Mouse (Mus musculus) limb, embryonic 11.5 days (tissue): ENCODE results near the gene Rassf6. TPM values are rescaled to one million over a fixed set of nuclear protein-coding genes. Genes with fewer than 3 reads are reported as not detected.
A peak's percentile ranks its signal among the peaks of the same experiment; 100 is the strongest.
"Not testable (repeated sequence)": the region's sequence is repeated elsewhere in the genome, so short reads cannot be mapped to it uniquely, and the experiment has no call there.

Experiments used
- ATAC-seq: fragments of 200-750 bp; cut with Nextera tagmentation; 2 replicates; pipeline ENCODE4 v1.8.0; 2017; ENCODE audit warnings: low read depth; ENCODE audit not compliant: insufficient number of reproducible peaks, low FRiP score, low TSS enrichment
- DNase-seq: peaks from one replicate; pipeline ENCODE4 v3.0.0-alpha.2; 2015; ENCODE audit warnings: low spot score
- H3K27ac ChIP-seq: fragments of 300-500 bp; sonication (generic); replicated peaks from 2 replicates; pipeline ENCODE4 v1.5.1; 2014; ENCODE audit warnings: low read depth, mild to moderate bottlenecking, low read length
- H3K27me3 ChIP-seq: fragments of 300-500 bp; sonication (generic); 2 replicates; pipeline ENCODE4 v1.6.1; 2014; ENCODE audit warnings: mild to moderate bottlenecking, low read length, mixed read lengths; ENCODE audit not compliant: control insufficient read depth, insufficient read depth
- H3K36me3 ChIP-seq: fragments of 300-500 bp; sonication (generic); 2 replicates; pipeline ENCODE4 v1.6.1; 2014; ENCODE audit warnings: mild to moderate bottlenecking, low read length, moderate library complexity, mixed read lengths; ENCODE audit not compliant: control insufficient read depth, insufficient read depth
- H3K4me1 ChIP-seq: fragments of 300-500 bp; sonication (generic); 2 replicates; pipeline ENCODE4 v1.6.1; 2014; ENCODE audit warnings: low read length, mixed read lengths; ENCODE audit not compliant: control insufficient read depth, insufficient read depth
- H3K4me2 ChIP-seq: fragments of 300-500 bp; sonication (generic); 2 replicates; pipeline ENCODE4 v1.6.1; 2014; ENCODE audit warnings: low read depth, mild to moderate bottlenecking, moderate library complexity; ENCODE audit not compliant: severe bottlenecking
- H3K4me3 ChIP-seq: fragments of 300-500 bp; sonication (generic); 2 replicates; pipeline ENCODE4 v1.5.1; 2014; ENCODE audit warnings: low read depth, low read length
- H3K9ac ChIP-seq: fragments of 300-500 bp; sonication (generic); 2 replicates; pipeline ENCODE4 v1.6.1; 2014; ENCODE audit warnings: mild to moderate bottlenecking, low read length
- H3K9me3 ChIP-seq: fragments of 300-500 bp; sonication (generic); 2 replicates; pipeline ENCODE4 v1.6.1; 2016; ENCODE audit warnings: low read length; ENCODE audit not compliant: control insufficient read depth
- WGBS: fragments of 180-500 bp; shearing (Covaris S2); extraction: QIAGEN DNeasy Blood & Tissue Kit; methylation state at CpG from one replicate; pipeline ENCODE4 v1.1.7; 2014; 5-methylcytosine and 5-hydroxymethylcytosine counted together
- polyA plus RNA-seq: library from polyadenylated mRNA; unstranded; fragments of >200 nt; fragmentation: Nextera tagmentation; extraction: Ambion mirVana; gene quantifications from 2 replicates; pipeline ENCODE4 v1.2.1, GENCODE M21; 2014

Rassf6 gene
- polyA plus RNA-seq, 1 experiment from 2014 or later, result 0.73 TPM

DNA sequence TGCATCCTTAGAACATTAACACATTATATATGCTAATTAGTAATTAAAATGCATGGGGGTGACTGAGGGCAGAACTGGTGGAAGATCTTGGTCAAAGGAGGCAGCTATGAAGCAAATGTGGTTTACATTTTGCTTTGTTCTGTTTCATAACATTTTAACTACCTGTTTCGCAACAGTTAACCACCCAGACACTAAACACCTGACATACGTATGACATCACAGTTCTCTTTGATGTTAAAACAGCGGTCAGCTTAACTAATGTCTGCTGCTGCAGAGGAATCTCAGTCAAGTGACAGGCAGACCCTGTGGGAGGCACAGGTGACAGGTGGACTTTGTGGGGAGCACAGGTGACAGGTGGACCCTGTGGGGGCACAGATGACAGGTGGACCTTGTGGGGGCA is 22.6 kb downstream of the Rassf6 start:
- Histone ChIP-seq H3K36me3 (no peaks in the 10 kb centered on the region), H3K27ac (no peak overlapping the region), H3K4me1 (no peaks in the 10 kb centered on the region), H3K9me3 (no peaks in the 10 kb centered on the region), H3K27me3 (no peaks in the 10 kb centered on the region), H3K4me2 (no peak overlapping the region), H3K9ac (no peak overlapping the region), H3K4me3 (no peak overlapping the region)
- ATAC-seq, result no peak; the same call in 1 of the 2 replicates
- no peak for DNase-seq
- WGBS, result 82% methylated on average over 3 of the region's 3 CpGs

DNA sequence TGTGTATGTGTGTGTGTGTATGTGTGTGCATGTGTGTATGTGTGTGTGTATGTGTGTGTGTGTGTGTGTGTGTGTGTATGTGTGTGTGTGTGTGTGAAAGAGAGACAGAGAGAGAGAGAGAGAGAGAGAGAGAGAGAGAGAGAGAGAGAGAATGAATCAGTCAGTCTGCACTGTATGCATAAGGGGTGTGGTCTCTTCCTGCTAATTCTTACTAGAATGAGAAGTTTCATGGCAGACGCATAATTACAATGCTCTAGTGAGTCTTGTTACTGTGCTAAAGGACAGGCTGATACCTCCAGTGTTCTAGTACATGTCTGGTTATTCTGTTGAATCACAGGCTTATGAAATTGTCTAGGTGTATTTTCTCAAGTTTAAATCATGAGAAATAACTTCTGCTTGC is 27.7 kb downstream of the Rassf6 start:
- H3K4me2 ChIP-seq, H3K4me3 ChIP-seq, ATAC-seq, H3K36me3 ChIP-seq, DNase-seq, H3K9ac ChIP-seq, H3K27ac ChIP-seq, H3K4me1 ChIP-seq, H3K27me3 ChIP-seq, H3K9me3 ChIP-seq: not testable (repeated sequence)
- WGBS, result 84% methylated on average over 1 of the region's 1 CpGs

DNA sequence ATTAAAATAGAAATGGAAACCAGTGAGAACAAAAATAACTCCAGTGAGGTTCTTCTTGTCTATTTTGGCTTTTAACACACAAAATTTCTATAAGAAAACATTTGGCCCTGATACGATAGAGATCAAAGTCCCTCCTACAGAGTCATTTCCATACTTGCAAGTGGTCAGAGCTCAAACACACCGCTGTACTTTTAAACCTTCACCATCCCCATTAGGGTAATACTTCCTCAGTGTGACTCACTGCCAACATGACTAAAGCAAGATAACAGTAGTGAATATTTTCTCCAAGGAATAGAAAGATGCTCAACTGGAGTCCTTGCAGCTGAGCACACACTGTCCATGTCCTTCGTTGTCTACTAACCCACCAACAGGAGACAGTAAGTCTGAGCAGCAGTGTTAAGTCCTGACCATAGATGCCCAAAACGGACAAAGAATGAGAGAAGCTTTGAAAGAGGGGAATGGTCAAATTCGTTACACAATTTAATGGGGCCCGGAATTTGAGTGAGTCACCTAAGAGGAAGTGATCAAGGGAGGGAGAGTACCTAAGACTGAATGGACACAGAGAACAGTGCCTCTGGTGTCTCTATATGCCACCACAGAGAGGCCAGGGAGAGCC is 28.4 kb downstream of the Rassf6 start:
- ATAC-seq, result no peak
- no peak overlapping the region for H3K27ac ChIP-seq
- no peak overlapping the region for H3K4me2 ChIP-seq
- H3K9me3 ChIP-seq, result no peaks in the 10 kb centered on the region
- H3K36me3 ChIP-seq, result no peaks in the 10 kb centered on the region
- H3K27me3 ChIP-seq, result no peaks in the 10 kb centered on the region
- DNase-seq, result no peak
- H3K4me1 ChIP-seq, result 0 out of 2 replicates have a peak, but pooled peaks cover 5% of the 10 kb centered on the region
- no peak overlapping the region for H3K9ac ChIP-seq
- H3K4me3 ChIP-seq, result no peak overlapping the region
- WGBS, result 84% methylated on average over 6 of the region's 6 CpGs

DNA sequence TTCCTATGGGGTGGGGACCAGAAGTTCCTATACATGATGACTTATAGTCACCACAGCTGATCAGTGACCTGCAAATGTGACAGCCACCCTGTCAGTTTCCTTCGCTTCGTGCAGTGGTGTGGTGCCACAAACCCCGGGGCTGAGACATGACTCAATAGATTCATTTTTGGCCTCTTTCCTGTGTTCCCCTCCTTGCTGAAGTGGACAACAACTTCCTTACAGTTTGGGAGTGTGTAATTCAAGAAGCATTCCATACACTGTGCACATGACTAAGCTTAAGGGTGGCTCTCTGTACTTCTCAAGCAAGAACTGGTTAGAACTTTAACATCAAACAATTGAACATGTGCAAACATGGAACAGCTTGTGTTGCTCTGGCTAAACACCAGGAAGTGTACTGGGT is 29.1 kb downstream of the Rassf6 start:
- Histone ChIP-seq H3K4me1 (0 out of 2 replicates have a peak, but pooled peaks cover 5% of the 10 kb centered on the region), H3K36me3 (no peaks in the 10 kb centered on the region), H3K27ac (no peak overlapping the region), H3K9ac (no peak overlapping the region), H3K9me3 (no peaks in the 10 kb centered on the region), H3K4me2 (no peak overlapping the region), H3K27me3 (no peaks in the 10 kb centered on the region), H3K4me3 (no peak overlapping the region)
- DNase-seq (no peak), ATAC-seq (no peak)
- 92% methylated on average over 3 of the region's 3 CpGs for WGBS

DNA sequence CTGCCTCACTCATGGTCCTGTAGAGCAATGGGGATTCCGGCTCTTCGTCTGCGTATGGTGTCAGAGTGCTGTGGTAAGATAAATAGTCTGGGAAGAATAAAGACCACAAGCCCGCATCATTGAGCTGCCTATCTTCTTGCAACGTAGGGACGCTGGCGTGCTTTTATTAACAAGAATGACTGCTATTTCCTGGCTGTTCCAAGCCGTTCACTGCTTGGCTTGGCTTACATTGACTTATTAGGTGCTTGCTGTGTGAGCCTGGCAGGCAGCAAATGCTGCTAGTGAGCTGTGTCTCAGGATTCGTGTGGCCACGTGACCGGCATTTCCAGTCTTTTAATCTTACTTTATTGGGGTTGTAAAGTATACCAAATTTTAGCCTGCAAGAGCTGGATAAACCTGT is 31.6 kb downstream of the Rassf6 start:
- peak; percentile 37 for DNase-seq
- H3K4me1 ChIP-seq, result 0 out of 2 replicates have a peak, but pooled peaks cover 5% of the 10 kb centered on the region
- no peaks in the 10 kb centered on the region for H3K27me3 ChIP-seq
- H3K36me3 ChIP-seq, result no peaks in the 10 kb centered on the region
- H3K9me3 ChIP-seq, result no peaks in the 10 kb centered on the region
- WGBS, result 47% methylated on average over 11 of the region's 11 CpGs
- H3K4me3 ChIP-seq, result no peak overlapping the region
- H3K27ac ChIP-seq, result no peak overlapping the region
- no peak for ATAC-seq
- no peak overlapping the region for H3K4me2 ChIP-seq
- H3K9ac ChIP-seq, result no peak overlapping the region

DNA sequence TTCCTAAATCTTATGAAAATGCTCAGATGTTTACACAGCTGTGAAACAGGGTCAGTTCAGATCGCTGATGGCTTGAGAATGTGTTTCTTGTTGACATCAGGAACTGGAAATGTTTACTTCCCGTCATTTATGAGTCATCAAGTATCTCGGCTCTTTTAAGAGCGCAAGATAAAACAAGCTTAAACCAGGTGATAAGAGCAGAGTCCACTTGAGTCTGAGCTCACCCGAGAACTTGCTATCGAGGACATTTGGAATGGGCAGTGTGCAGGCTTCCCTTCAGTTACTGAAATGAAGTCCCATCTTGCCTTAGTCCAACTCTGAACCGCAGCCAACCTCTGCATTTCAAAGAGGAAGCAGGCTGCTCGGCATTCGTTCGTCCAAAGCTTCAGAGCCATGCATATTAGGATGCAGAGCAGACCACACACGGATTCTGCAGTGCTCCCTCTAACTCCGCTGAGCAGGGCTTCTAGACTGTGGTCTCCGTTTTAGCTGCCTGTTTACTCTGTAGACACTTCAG is 37.0 kb downstream of the Rassf6 start:
- WGBS, result 61% methylated on average over 13 of the region's 13 CpGs
- Histone ChIP-seq H3K36me3 (no peaks in the 10 kb centered on the region), H3K9ac (no peak overlapping the region), H3K27ac (no peak overlapping the region), H3K4me1 (no peaks in the 10 kb centered on the region), H3K4me2 (no peak overlapping the region), H3K27me3 (no peaks in the 10 kb centered on the region), H3K9me3 (no peaks in the 10 kb centered on the region), H3K4me3 (no peak overlapping the region)
- DNase-seq (no peak), ATAC-seq (no peak)

DNA sequence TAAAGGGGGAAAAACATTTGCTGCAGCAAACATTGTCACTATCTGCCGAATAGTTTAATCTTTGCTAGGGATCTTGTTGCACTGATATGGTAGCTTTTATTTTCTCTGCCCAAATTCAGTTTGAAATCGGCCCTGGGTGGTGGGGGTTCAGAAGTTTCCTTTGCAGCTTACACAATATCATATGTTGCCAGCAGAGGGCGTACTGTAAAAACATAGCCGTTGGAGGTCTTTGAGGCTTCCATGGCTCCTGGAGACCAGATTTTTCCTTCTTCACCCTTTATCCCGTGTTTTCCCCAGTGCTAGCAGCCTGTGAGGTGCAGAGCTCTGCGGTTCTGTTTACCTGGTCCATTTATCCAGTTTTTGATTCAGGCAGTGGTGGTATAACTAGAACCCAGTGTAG is 39.0 kb downstream of the Rassf6 start:
- Histone ChIP-seq H3K4me3 (no peak overlapping the region), H3K4me2 (no peak overlapping the region), H3K27ac (no peak overlapping the region), H3K27me3 (no peaks in the 10 kb centered on the region), H3K4me1 (no peaks in the 10 kb centered on the region), H3K36me3 (no peaks in the 10 kb centered on the region), H3K9ac (no peak overlapping the region), H3K9me3 (no peaks in the 10 kb centered on the region)
- no peak for ATAC-seq
- WGBS, result 27% methylated on average over 6 of the region's 6 CpGs
- peak; percentile 68 for DNase-seq

DNA sequence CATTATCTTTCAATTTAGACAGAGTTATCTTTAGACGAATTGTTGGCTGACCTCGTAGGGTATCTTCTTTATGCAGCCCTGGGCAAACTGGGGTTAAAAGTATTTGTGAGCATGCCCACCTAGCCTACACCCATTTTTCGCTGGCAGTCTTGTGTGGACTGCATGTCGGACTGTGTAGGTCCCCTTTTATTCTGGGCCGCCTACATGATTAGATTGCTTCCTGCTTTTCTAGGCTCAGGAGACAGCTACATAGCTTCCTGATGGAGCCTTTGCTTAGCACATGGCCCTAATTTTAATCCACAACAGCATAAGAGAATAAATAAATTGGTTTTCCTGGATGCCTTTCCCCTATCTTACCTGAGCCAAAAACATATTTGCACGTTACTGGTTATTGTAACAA is 44.3 kb downstream of the Rassf6 start:
- no peak for ATAC-seq
- Histone ChIP-seq H3K27ac (no peak overlapping the region), H3K4me3 (no peak overlapping the region), H3K9ac (no peak overlapping the region), H3K4me2 (no peak overlapping the region), H3K36me3 (no peaks in the 10 kb centered on the region), H3K4me1 (no peaks in the 10 kb centered on the region), H3K9me3 (no peaks in the 10 kb centered on the region), H3K27me3 (no peaks in the 10 kb centered on the region)
- no peak for DNase-seq
- 84% methylated on average over 6 of the region's 6 CpGs for WGBS

DNA sequence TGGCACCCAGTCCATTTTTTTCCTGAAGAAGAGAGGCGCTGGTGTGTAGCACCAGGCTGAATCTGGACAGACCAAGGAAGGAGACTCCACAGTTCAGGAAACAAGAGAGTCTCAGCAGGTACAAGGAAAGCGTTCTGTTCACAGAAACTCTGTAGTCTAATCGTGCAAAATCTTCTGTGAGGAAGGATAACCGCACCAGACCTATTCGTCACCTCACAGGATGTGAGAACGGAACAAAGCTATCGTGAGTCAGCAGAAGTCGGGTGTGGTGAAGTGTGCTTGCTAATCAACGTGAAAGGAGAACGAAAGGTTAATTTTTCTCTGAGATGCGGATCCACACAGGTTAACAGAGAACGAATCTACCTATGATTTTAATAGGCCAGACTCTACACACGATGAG is 45.5 kb downstream of the Rassf6 start:
- Histone ChIP-seq H3K4me3 (no peak overlapping the region), H3K9me3 (no peaks in the 10 kb centered on the region), H3K36me3 (no peaks in the 10 kb centered on the region), H3K27me3 (no peaks in the 10 kb centered on the region), H3K27ac (no peak overlapping the region), H3K4me1 (no peaks in the 10 kb centered on the region), H3K9ac (no peak overlapping the region), H3K4me2 (no peak overlapping the region)
- 91% methylated on average over 13 of the region's 13 CpGs for WGBS
- no peak for ATAC-seq
- no peak for DNase-seq
